Mouse (Mus musculus) frontal cortex, postnatal 10 days (tissue): ENCODE results near the gene 1500011B03Rik.

ENCODE experiments used
- DNase-seq, 2 experiments: peaks; one replicate each; pipeline ENCODE4 v3.0.0; 2022; ENCODE audit warnings: low spot score in 2 of 2, mixed read lengths in 1 of 2

1500011B03Rik gene

GRCm38 (mm10) chr5:114783405-114784163 is 39.7 kb downstream of the 1500011B03Rik start:
- DNase-seq: no peak

GRCm38 (mm10) chr5:114782991-114783390 is 40.3 kb downstream of the 1500011B03Rik start:
- no peak for DNase-seq

- DNase-seq: no peak
These were observed 42.4 kb downstream of the 1500011B03Rik start for GRCm38 (mm10) chr5:114780912-114781311.

GRCm38 (mm10) chr5:114779956-114780489 is 43.2 kb downstream of the 1500011B03Rik start:
- DNase-seq: no peak

- no peak for DNase-seq
These were observed 47.1 kb downstream of the 1500011B03Rik start for GRCm38 (mm10) chr5:114776174-114776573.

- DNase-seq: no peak
These were observed 48.0 kb downstream of the 1500011B03Rik start, which contains the start of gene Git2 for GRCm38 (mm10) chr5:114775056-114775979. TSS of gene Git2 (minus strand) at chr5:114775517.

- peak; percentile 87 to 90 for DNase-seq
These were observed 48.7 kb downstream of the 1500011B03Rik start, which contains the start of gene Ankrd13a for GRCm38 (mm10) chr5:114774403-114775051. TSS of gene Ankrd13a (plus strand) at chr5:114774677.

GRCm38 (mm10) chr5:114773780-114774179 is 49.5 kb downstream of the 1500011B03Rik start:
- DNase-seq: no peak

- DNase-seq: peak; percentile 95 to 96
These were observed 50.0 kb downstream of the 1500011B03Rik start for GRCm38 (mm10) chr5:114773211-114773710.

GRCm38 (mm10) chr5:114772456-114773203 is 50.6 kb downstream of the 1500011B03Rik start:
- peak in 1 of 2 experiments; percentile 49 for DNase-seq

GRCm38 (mm10) chr5:114771796-114772195 is 51.5 kb downstream of the 1500011B03Rik start:
- no peak for DNase-seq

GRCm38 (mm10) chr5:114769786-114770185 is 53.5 kb downstream of the 1500011B03Rik start:
- no peak for DNase-seq

GRCm38 (mm10) chr5:114767185-114767584 is 56.1 kb downstream of the 1500011B03Rik start:
- DNase-seq: no peak

- no peak for DNase-seq
These were observed 56.6 kb downstream of the 1500011B03Rik start for GRCm38 (mm10) chr5:114766686-114767085.

- DNase-seq: no peak
These were observed 58.2 kb downstream of the 1500011B03Rik start for GRCm38 (mm10) chr5:114764812-114765735.

GRCm38 (mm10) chr5:114761980-114762379 is 61.3 kb downstream of the 1500011B03Rik start:
- no peak for DNase-seq

- DNase-seq: no peak
These were observed 63.7 kb downstream of the 1500011B03Rik start for GRCm38 (mm10) chr5:114759536-114760090.
